Mouse (Mus musculus): Measurements from ENCODE around the gene Olfr857.
"Not testable (repeated sequence)": the region's sequence is repeated elsewhere in the genome, so short reads cannot be mapped to it uniquely, and the experiment has no call there.

Gene Olfr857

DNA sequence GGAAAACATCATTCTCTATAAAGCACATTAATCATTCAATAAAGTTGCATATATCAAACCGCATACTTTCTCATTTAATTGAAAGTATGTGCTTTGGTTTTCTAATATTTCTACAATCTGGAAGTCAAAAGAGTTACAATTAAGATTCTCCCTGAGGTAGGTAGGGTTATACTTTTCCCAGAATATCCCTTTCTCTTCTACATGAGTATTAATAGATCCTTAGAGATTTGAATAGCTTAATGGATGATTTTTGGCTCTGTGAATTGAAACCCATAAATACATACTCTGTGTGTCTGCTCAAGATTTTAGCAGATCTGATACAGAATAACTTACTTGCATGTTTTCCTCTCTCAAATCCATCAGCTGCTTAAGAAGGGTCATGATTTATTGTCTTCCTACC, at the start of gene Olfr857:
Gene Olfr857, plus strand, starts transcription at position 301 of the 400 bp plus-strand sequence.
- no peak for DNase-seq

DNA sequence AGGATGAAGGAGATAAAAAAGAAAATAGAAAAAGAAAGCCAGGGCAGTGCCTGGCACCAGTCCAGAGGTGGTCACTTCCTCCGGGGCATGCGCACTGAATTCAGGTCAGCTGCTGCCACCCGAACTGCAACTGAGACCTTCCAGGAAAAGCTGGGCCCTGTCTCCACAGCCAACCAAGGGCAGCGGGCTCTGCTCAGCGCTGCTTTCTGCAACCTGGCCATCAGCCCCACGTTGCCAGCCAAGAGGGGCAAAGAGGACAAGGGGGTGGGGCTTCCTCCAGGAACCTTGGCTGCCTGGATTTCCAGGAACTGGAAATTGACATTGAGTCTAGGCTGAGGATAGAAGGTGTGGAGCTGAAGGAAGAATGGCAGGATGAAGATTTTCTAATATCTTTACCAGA, 19.0 kb upstream of the Olfr857 start:
- no peak for DNase-seq

DNA sequence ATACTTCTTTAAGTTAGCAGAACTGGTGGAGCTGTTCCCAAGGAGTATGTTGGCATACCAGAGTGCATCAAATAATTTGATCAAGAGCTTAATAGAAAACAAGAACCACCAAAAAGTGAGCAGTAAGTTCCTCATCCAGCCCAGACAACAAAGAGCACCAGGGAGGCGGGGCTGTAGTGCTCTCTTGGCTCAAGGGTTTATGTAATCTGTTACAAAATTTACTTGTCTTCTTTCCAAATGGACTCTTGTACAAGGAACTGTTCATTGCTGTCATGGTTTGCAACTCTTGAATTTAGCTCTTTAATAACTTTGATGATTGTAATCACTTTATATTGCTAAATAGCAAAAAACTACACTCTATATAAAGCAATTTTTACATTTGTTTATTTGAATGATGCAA, 17.8 kb upstream of the Olfr857 start:
- no peak for DNase-seq

DNA sequence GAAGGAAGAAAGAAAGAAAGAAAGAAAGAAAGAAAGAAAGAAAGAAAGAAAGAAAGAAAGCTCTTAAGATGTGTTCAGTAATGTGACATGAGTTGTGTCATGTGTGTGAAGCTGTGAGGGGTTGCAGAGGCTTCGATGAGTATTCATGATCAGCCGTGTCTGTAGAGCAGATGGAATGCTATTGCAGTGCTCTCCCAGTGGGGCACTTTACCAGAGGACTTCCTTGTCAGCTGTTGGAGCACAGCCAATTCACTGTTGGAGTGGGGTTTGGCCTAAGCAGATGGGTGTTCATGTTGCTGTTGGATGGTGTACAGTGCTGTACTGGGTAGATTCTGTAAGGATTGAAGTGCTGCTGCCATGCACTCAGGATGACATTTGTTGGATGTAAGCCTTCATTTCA, 16.8 kb upstream of the Olfr857 start:
- DNase-seq: no peak

DNA sequence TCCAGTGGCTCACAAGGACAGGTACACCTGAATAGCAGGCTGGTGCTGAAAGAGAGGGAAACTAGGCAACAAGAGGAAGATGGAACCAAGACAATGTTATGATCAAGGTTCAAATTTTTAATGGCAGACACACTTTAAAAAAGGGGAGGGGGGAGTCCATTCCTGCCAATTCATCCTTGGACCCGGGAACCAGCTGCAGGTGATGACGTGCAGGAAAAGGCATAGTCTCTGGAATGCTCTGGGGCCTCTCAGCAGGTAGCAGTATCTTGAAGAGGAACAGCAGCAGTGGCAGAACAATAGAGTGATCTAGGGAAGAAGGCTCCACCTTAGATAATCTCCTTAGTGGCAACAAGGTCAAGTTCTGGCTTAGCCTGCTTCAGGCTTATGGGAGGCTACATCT, 14.9 kb upstream of the Olfr857 start:
- DNase-seq: not testable (repeated sequence)

DNA sequence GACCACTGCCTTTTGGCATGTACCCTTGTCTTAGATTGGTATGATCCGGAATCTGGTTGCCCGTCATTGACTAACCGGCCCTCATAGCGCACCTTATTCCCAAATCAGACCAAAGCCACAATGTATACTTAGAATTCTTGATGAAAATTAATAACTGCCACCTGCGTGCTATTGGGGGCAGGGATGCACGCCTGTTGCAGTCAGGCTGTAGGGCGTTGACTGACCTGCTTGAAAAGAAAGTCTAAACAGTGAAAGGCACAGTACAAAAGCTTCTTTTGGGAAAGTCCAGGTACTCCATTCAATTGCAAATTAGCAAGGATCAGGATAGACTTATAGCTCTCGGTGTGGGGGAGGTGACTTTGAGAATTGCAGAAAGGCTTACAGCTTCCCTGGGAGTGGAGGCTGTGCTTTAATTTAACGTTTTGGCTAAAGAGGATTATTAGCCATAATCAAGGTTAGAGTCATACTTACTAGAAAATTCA, 14.3 kb upstream of the Olfr857 start:
- not testable (repeated sequence) for DNase-seq

DNA sequence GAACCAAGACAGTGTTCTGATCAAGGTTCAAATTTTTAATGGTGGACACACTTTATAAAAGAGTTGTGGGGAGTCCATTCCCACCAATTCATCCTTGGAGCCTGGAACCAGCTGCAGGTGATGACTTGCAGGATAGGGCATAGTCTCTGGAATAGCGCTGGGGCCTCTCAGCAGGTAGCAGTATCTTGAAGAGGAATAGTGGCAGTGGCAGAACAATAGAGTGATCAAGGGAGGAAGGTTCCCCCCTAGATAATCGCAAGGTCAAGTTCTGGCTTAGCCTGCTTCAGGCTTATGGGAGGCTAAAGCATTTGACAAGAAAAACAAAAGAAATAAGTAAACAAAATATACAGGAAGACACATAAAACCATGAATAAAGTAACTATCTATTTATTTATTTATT, 4.7 kb upstream of the Olfr857 start:
- not testable (repeated sequence) for DNase-seq

Data from heart, adult 11 months (tissue).